ENCODE assay signal across 7 mouse cellular contexts in genomic region chr9:89705197-89705533, GRCm38 (mm10). TPM values are rescaled to one million over a fixed set of nuclear protein-coding genes. Genes with fewer than 3 reads are reported as not detected.
DNase-seq lines count a peak whose midpoint lies in the region; ATAC-seq and TF ChIP-seq lines count a peak whose summit lies in the region.

No protein-coding gene starts in this region.

- H3K4me3 ChIP-seq in spleen, adult 2 months (ENCODE audit: extremely low read depth, insufficient read depth, insufficient read length), result peak overlapping the region; percentile 69
- H3K4me3 ChIP-seq in forebrain, embryonic 12.5 days (replicated peaks), result peak overlapping the region; percentile 54
- peak overlapping the region; percentile 67 to 76 for H3K4me3 ChIP-seq in liver, embryonic 14.5 days (ENCODE audit: insufficient read depth in 1 of 2, low read depth in 2 of 2, low read length in 2 of 2)

- H3K36me3 ChIP-seq in spleen, adult 2 months (ENCODE audit: control insufficient read depth, insufficient read depth, low read length), result no peaks in the 10 kb centered on the region
- H3K36me3 ChIP-seq in forebrain, embryonic 12.5 days (replicated peaks), result peaks cover 9% of the 10 kb centered on the region
- no peaks in the 10 kb centered on the region for H3K36me3 ChIP-seq in liver, embryonic 14.5 days (replicated peaks; ENCODE audit: control insufficient read depth, insufficient read depth, low read depth)

- no peak for TF ChIP-seq POLR2A in spleen, adult 2 months (IDR thresholded peaks at IDR 0.05; ENCODE audit: low read depth, low read length)

- no peaks in the 10 kb centered on the region for H3K9me3 ChIP-seq in forebrain, embryonic 12.5 days
- H3K9me3 ChIP-seq in liver, embryonic 14.5 days (ENCODE audit: control insufficient read depth, low read length), result no peaks in the 10 kb centered on the region

- DNase-seq in spleen, adult 2 months (ENCODE audit: low read depth in 1 of 2, low spot score in 2 of 2), result no peak
- DNase-seq in spleen, adult 18-20 months, result no peak
- DNase-seq in liver, embryonic 14.5 days (ENCODE audit: low read depth in 3 of 3, low spot score in 3 of 3), result no peak
- DNase-seq in right cerebral cortex, postnatal 10 days (ENCODE audit: low spot score in 2 of 2), result no peak
- DNase-seq in retina, postnatal 1 day, result no peak
- DNase-seq in embryo, embryonic 10 days (ENCODE audit: low spot score), result no peak

- H3K9ac ChIP-seq in forebrain, embryonic 12.5 days, result peak overlapping the region; percentile 82
- peak overlapping the region; percentile 48 for H3K9ac ChIP-seq in liver, embryonic 14.5 days (replicated peaks)

- H3K27ac ChIP-seq in spleen, adult 2 months (ENCODE audit: insufficient read depth, low read length), result no peak overlapping the region; the same call in 1 of the 2 replicates
- H3K27ac ChIP-seq in forebrain, embryonic 12.5 days, result peak overlapping the region; percentile 85; the same call in 1 of the 2 replicates
- H3K27ac ChIP-seq in liver, embryonic 14.5 days, result no peak overlapping the region

- no peak for TF ChIP-seq CTCF in spleen, adult 2 months (IDR thresholded peaks at IDR 0.05; ENCODE audit: extremely low read depth, insufficient read depth, insufficient read length, insufficient replicate concordance)
- no peak for TF ChIP-seq CTCF in liver, embryonic 14.5 days (IDR thresholded peaks at IDR 0.05; ENCODE audit: low read depth)

- H3K4me1 ChIP-seq in spleen, adult 2 months (ENCODE audit: control insufficient read depth, insufficient read depth, insufficient read length), result peaks cover 6% of the 10 kb centered on the region; the same call in 1 of the 2 replicates
- peaks cover 9% of the 10 kb centered on the region for H3K4me1 ChIP-seq in forebrain, embryonic 12.5 days
- peaks cover 2 to 9% of the 10 kb centered on the region in 2 experiments; a peak in 3 of 4 replicates for H3K4me1 ChIP-seq in liver, embryonic 14.5 days (replicated peaks; ENCODE audit: control insufficient read depth in 2 of 2, insufficient read depth in 2 of 2, low read length in 1 of 2)

- peak overlapping the region; percentile 79 for H3K4me2 ChIP-seq in forebrain, embryonic 12.5 days
- H3K4me2 ChIP-seq in liver, embryonic 14.5 days (ENCODE audit: low read depth), result peak overlapping the region; percentile 89

- no peak for TF ChIP-seq EP300 in liver, embryonic 14.5 days (IDR thresholded peaks at IDR 0.05; ENCODE audit: low read depth)

- ATAC-seq in forebrain, embryonic 12.5 days (ENCODE audit: low FRiP score), result no peak; the same call in 1 of the 2 replicates
- ATAC-seq in liver, embryonic 14.5 days (ENCODE audit: insufficient read depth), result peak; percentile 44

- 9% methylated on average over 10 of the region's 10 CpGs for whole genome bisulfite sequencing in spleen, adult 2 months
- 10% methylated on average over 10 of the region's 10 CpGs for WGBS in forebrain, embryonic 12.5 days
- 9% methylated on average over 10 of the region's 10 CpGs for WGBS in liver, embryonic 14.5 days (ENCODE audit: insufficient replicate concordance)

- no peaks in the 10 kb centered on the region for H3K27me3 ChIP-seq in spleen, adult 2 months (ENCODE audit: control insufficient read depth, insufficient read depth, low read length)
- H3K27me3 ChIP-seq in forebrain, embryonic 12.5 days, result no peaks in the 10 kb centered on the region
- no peaks in the 10 kb centered on the region for H3K27me3 ChIP-seq in liver, embryonic 14.5 days (ENCODE audit: control insufficient read depth, insufficient read depth, low read length)

RNA-seq across cellular contexts. Expression of gene Tmed3, which starts 0.3 kb away (rescaled TPM):
- 38.5 and 43.9 TPM in 2 replicates for polyA plus RNA-seq in spleen, adult 2 months (2012; rRNA removed)
- polyA plus RNA-seq in forebrain, embryonic 12.5 days (2016; fragmentation: Nextera tagmentation; extraction: Ambion mirVana), result 34.1 and 34.6 TPM in 2 replicates
- 20.7 and 21.5 TPM in 2 replicates for polyA plus RNA-seq in liver, embryonic 14.5 days (2012; rRNA removed)
- 39.1 and 39.4 TPM in 2 replicates for polyA plus RNA-seq in liver, embryonic 14.5 days (2014; fragmentation: Nextera tagmentation; extraction: Ambion mirVana)

RNA-seq across cellular contexts. Expression of gene Ankrd34c, which starts 33.1 kb away (rescaled TPM):
- polyA plus RNA-seq in spleen, adult 2 months (2012; rRNA removed), result not detected in 2 replicates
- polyA plus RNA-seq in forebrain, embryonic 12.5 days (2016; fragmentation: Nextera tagmentation; extraction: Ambion mirVana), result not detected in 2 replicates
- polyA plus RNA-seq in liver, embryonic 14.5 days (2012; rRNA removed), result not detected in 2 replicates
- polyA plus RNA-seq in liver, embryonic 14.5 days (2014; fragmentation: Nextera tagmentation; extraction: Ambion mirVana), result not detected in 2 replicates
